Mouse (Mus musculus) testis, postnatal 10 days (tissue): ENCODE data around the gene Nbas.

Experiments
- DNase-seq: peaks from one replicate; pipeline ENCODE4 v3.0.0; 2021; ENCODE audit warnings: low spot score

The Nbas gene

DNA sequence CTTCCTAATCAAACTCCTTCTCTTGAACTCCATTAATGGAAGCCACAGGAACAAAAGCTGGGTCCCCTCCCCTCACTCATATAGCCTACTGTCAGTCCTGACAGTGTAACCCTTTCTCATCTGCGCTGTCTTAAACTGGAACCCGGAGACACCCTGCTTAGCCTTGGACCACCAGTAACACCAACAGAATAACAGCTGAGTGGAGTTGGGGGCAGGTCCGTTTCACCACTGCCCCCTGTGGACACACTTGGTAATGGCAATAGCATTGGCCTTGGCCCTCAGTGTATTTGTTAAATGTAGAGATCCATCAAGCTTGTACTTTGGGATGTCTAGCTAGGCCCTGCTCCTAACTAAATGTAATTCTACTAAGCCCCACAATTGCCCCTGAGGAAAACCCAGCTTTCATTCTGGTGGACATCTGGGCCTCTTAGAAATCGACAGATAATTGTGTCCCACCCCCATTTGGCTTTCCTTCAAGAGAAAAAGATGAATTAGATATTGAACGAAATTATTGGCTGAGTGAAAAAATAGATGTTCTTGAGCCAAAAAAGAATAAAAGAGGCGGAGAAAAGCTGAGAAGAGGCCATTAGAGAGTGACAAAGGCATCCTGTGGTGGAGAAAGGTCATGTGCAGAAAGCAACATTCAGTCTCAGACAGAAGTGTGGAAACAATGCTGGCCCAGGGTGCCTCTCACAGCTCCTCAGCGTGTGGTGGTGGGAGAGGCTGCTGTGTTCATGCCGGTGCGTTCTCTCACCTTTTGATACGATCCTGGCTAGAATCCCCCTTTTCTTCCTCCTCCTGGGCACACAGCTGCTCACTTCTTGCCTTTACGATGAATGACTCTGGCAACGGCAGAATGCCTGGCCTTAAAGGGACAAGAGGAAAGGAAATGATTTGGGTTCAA, 358.1 kb downstream of the Nbas start:
- DNase-seq: peak; percentile 47
